Mouse (Mus musculus): ENCODE measurements around the gene Tnks1bp1. TPM values are rescaled to one million over a fixed set of nuclear protein-coding genes. Genes with fewer than 3 reads are reported as not detected.
A peak's percentile ranks its signal among the peaks of the same experiment; 100 is the strongest.

The Tnks1bp1 gene
- polyA plus RNA-seq, 1 experiment = 29.6 TPM

DNA sequence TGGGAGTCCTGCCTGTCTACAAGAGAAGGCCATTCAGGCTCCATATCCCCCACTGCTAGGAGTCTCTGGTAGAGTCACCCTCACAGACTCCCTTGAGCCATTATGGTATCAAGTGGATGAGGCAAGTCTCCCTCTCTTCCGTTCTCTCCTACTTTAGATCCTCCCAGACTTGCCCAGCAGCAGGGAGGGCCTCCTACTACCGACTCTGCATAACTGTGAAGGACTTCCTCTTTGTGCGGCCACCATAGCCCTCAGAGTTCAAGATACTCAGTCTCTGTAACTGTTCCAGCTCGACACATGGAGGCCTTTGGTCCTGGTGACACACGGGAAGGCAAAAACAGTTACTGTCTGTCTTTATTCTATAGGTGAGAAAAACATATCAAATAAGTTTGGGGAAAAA lies 20.5 kb upstream of the Tnks1bp1 start:
- 72% methylated on average over 5 of the region's 5 CpGs for WGBS
- no peaks in the 10 kb centered on the region for H3K27me3 ChIP-seq (ENCODE audit: control insufficient read depth, insufficient read depth, low read length)
- no peak overlapping the region for H3K27ac ChIP-seq (ENCODE audit: insufficient read depth, low read depth, low read length)
- no peak overlapping the region for H3K4me3 ChIP-seq (ENCODE audit: low read depth, low read length)
- TF ChIP-seq CTCF (IDR thresholded peaks at IDR 0.05; ENCODE audit: extremely low read depth, insufficient read length, insufficient replicate concordance, low read depth, low read length) = no peak
- no peak for TF ChIP-seq POLR2A (IDR thresholded peaks at IDR 0.05; ENCODE audit: low read depth, low read length)
- peaks cover 5% of the 10 kb centered on the region; the same call in 1 of the 2 replicates for H3K4me1 ChIP-seq (ENCODE audit: control insufficient read depth, insufficient read depth, insufficient read length, low read length)
- H3K36me3 ChIP-seq (ENCODE audit: control insufficient read depth, insufficient read depth, low read length) = no peaks in the 10 kb centered on the region

DNA sequence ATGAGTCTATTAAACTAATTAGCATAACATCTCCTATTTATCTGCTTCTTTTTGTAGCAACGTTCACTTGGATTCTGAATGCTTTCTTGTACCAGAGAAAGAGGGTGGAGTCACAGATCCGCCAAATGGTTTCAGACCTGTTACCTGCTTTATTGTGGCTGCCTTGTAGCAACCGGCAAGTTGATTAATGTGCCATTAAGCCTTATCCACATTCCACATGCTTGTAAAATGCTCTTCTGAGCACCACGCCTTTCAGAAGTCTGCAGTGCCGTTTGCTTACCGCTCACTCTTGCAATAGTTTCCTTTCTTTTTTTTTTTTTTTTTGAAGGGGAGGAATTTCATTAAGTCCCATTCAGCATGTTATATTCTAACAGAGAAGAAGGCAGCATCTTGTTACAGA lies 17.9 kb upstream of the Tnks1bp1 start:
- TF ChIP-seq CTCF (IDR thresholded peaks at IDR 0.05; ENCODE audit: extremely low read depth, insufficient read length, insufficient replicate concordance, low read depth, low read length) (no peak), POLR2A (IDR thresholded peaks at IDR 0.05; ENCODE audit: low read depth, low read length) (no peak)
- H3K4me1 ChIP-seq (ENCODE audit: control insufficient read depth, insufficient read depth, insufficient read length, low read length) = peaks cover 5% of the 10 kb centered on the region; the same call in 1 of the 2 replicates
- 16% methylated on average over 6 of the region's 6 CpGs for WGBS
- H3K4me3 ChIP-seq (ENCODE audit: low read depth, low read length) = no peak overlapping the region
- no peaks in the 10 kb centered on the region for H3K27me3 ChIP-seq (ENCODE audit: control insufficient read depth, insufficient read depth, low read length)
- H3K36me3 ChIP-seq (ENCODE audit: control insufficient read depth, insufficient read depth, low read length) = no peaks in the 10 kb centered on the region
- no peak overlapping the region for H3K27ac ChIP-seq (ENCODE audit: insufficient read depth, low read depth, low read length)

DNA sequence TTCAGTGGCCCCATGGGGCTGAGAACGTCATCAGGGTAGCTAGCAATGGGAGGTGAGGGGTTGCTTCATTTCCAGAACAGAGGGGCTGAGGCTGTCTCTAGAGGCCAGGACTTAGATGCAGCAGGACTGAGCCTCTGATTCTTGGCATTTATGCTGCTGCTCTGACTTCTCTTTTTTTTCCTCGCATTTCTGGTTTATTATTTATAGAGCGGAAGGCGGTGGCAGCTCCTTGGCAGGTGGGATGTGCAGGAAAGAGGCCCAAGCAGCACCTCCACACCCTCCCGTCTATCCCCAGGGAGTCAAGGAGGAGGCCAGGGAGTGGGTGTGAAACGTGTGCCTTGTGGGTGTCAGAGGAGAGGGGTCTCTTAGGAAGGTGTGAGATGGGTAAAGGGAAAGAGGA lies 16.8 kb upstream of the Tnks1bp1 start:
- no peaks in the 10 kb centered on the region for H3K27me3 ChIP-seq (ENCODE audit: control insufficient read depth, insufficient read depth, low read length)
- TF ChIP-seq CTCF (IDR thresholded peaks at IDR 0.05; ENCODE audit: extremely low read depth, insufficient read length, insufficient replicate concordance, low read depth, low read length) = no peak
- no peak for TF ChIP-seq POLR2A (IDR thresholded peaks at IDR 0.05; ENCODE audit: low read depth, low read length)
- peaks cover 5% of the 10 kb centered on the region; the same call in 1 of the 2 replicates for H3K4me1 ChIP-seq (ENCODE audit: control insufficient read depth, insufficient read depth, insufficient read length, low read length)
- no peaks in the 10 kb centered on the region for H3K36me3 ChIP-seq (ENCODE audit: control insufficient read depth, insufficient read depth, low read length)
- no peak overlapping the region for H3K4me3 ChIP-seq (ENCODE audit: low read depth, low read length)
- no peak overlapping the region for H3K27ac ChIP-seq (ENCODE audit: insufficient read depth, low read depth, low read length)
- WGBS = 60% methylated on average over 6 of the region's 6 CpGs

DNA sequence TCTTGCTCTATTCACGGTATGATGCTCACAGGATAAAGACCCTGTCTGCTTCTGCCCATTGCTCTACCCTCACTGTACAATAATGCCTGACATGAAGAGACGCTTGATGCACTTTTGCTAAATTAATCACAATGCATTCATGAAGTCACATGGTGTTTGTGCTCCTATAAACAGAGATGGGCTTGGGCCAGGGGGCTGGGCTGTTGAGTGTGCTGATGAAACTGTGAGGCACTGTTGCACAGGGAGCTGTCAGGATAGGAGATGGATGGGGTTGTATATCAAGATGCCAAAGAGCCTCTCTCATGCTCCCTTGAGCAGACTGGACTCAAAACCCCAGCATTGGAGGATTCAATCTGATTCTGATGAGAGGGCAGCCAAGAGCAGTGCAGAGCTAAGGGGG lies 14.7 kb upstream of the Tnks1bp1 start:
- Histone ChIP-seq H3K4me3 (ENCODE audit: low read depth, low read length) (no peak overlapping the region), H3K27me3 (ENCODE audit: control insufficient read depth, insufficient read depth, low read length) (no peaks in the 10 kb centered on the region), H3K36me3 (ENCODE audit: control insufficient read depth, insufficient read depth, low read length) (no peaks in the 10 kb centered on the region), H3K27ac (ENCODE audit: insufficient read depth, low read depth, low read length) (no peak overlapping the region), H3K4me1 (ENCODE audit: control insufficient read depth, insufficient read depth, insufficient read length, low read length) (peaks cover 14% of the 10 kb centered on the region; the same call in 1 of the 2 replicates)
- TF ChIP-seq CTCF (IDR thresholded peaks at IDR 0.05; ENCODE audit: extremely low read depth, insufficient read length, insufficient replicate concordance, low read depth, low read length) (no peak), POLR2A (IDR thresholded peaks at IDR 0.05; ENCODE audit: low read depth, low read length) (no peak)
- WGBS = 84% methylated on average over 2 of the region's 2 CpGs

DNA sequence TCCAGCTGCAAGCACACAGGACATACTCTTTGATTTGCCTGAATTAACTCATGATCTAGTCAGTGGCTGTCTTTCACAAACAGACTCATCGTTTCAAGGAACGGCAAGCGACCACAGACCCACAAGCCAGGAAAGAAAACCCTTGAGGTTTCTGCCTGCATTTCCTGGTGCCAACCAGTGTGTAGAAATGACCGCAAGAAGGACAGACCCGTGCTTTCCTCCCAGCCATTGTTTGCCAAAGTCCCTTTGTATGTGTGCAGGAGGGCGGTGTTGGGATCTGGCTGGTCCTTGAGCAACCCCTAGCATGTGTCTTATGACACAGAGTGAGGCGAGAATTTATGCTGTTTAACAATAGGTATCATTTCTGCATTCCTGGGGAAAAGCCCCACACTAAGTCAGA lies 13.7 kb upstream of the Tnks1bp1 start:
- WGBS = 78% methylated on average over 7 of the region's 7 CpGs
- H3K4me3 ChIP-seq (ENCODE audit: low read depth, low read length) = no peak overlapping the region
- H3K4me1 ChIP-seq (ENCODE audit: control insufficient read depth, insufficient read depth, insufficient read length, low read length) = peaks cover 11% of the 10 kb centered on the region; the same call in 1 of the 2 replicates
- no peaks in the 10 kb centered on the region for H3K36me3 ChIP-seq (ENCODE audit: control insufficient read depth, insufficient read depth, low read length)
- no peak for TF ChIP-seq POLR2A (IDR thresholded peaks at IDR 0.05; ENCODE audit: low read depth, low read length)
- no peaks in the 10 kb centered on the region for H3K27me3 ChIP-seq (ENCODE audit: control insufficient read depth, insufficient read depth, low read length)
- H3K27ac ChIP-seq (ENCODE audit: insufficient read depth, low read depth, low read length) = no peak overlapping the region

DNA sequence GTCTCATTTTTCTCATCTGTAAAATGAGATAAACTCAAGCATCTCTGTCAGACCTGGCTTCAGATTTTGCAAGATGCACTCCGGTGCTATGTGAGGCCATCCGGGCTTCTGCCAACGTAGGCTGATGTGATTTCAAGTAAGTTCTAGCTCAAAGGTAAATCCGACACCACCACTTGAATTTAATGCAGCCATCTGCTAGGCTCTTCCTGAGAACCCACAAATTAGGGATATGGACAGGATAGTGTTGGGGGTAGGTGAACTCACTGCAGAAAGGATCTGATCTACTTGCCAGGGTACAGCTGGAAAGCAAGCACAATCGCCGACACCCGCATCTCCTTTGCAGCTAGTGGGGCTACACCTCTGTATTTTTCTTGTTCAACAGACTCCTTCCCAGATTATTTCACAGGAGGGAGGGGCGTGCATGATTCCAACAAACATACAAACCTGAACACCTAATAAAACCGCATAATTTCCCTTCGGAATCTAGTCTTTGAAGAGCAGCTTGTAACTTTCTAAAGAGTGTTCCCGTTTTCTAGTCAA lies 11.2 kb upstream of the Tnks1bp1 start:
- H3K27ac ChIP-seq (ENCODE audit: insufficient read depth, low read depth, low read length) = no peak overlapping the region

DNA sequence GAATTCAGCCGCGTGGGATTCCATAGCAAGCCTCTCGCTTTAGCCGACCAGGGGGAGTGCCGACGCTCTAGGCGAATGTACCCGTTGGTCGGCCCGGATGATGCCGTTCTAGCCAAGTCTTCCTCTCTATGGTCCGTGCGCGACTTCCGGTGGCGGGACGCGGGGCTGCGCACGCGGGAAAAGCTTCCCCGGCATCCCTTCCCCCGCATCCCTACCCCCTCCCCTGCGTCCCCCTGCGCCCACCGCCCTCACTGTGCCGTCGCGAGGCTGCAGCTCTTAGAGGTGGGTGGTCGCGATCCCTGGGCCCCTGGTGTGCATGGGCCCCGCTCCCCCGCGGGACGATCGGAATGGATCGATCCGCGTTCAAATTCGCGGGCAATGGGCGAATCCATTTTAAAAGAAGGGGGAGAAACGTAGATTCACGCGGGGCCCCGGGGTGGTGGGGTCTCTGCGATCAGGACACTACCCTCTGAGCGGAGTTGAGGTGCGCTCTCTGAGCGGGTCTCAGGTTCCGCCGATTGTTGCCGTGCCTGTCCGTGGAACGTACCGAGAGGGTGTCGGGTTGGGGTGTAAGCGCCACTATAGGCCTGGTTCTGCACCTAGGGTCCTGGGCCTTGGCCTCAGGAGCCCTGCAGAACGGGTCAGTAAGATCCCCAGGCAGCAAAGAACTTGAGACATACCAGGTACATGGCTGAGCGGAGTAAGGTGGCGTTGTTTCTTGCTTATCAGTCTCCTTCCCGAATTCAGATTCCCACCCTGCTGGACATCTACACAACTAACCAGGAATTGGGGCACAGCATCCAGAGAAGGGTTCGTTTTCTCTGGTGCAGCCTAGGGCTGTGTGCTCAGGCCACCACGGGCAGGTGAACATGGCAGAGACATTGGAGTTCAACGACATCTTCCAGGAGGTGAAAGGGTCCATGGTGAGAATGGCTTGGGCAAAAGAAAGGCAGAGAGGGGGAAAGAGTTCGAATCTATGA lies 10.5 kb upstream of the Tnks1bp1 start, which contains the start of the genes Ssrp1 and P2rx3:
Ssrp1 (plus strand) TSS at position 188 of the 980 bp plus-strand sequence.
P2rx3 (minus strand) TSS at position 416 of the 980 bp plus-strand sequence.
- H3K4me3 ChIP-seq (ENCODE audit: low read depth, low read length) = peak within 1 kb of the TSS; percentile 89
- H3K27ac ChIP-seq (ENCODE audit: insufficient read depth, low read depth, low read length) = peak within 1 kb of the TSS; percentile 63
- H3K36me3 ChIP-seq (ENCODE audit: control insufficient read depth, insufficient read depth, low read length) = peaks cover 28% of the 10 kb centered on the region
- under 1% methylated on average over 66 of the region's 66 CpGs for WGBS
- no peaks in the 10 kb centered on the region for H3K27me3 ChIP-seq (ENCODE audit: control insufficient read depth, insufficient read depth, low read length)
- peaks cover 8% of the 10 kb centered on the region; the same call in 1 of the 2 replicates for H3K4me1 ChIP-seq (ENCODE audit: control insufficient read depth, insufficient read depth, insufficient read length, low read length)
- TF ChIP-seq POLR2A (IDR thresholded peaks at IDR 0.05; ENCODE audit: low read depth, low read length) (peak; percentile 30; the same call in 1 of the 2 replicates), CTCF (IDR thresholded peaks at IDR 0.05; ENCODE audit: extremely low read depth, insufficient read length, insufficient replicate concordance, low read depth, low read length) (peak; percentile 5; the same call in 1 of the 2 replicates)

More for the DNA sequence above, 11.2 kb upstream of the Tnks1bp1 start:
- peaks cover 21% of the 10 kb centered on the region for H3K36me3 ChIP-seq (ENCODE audit: control insufficient read depth, insufficient read depth, low read length)
- H3K4me3 ChIP-seq (ENCODE audit: low read depth, low read length) = peak overlapping the region; percentile 89
- no peaks in the 10 kb centered on the region for H3K27me3 ChIP-seq (ENCODE audit: control insufficient read depth, insufficient read depth, low read length)
- WGBS = 7% methylated on average over 11 of the region's 11 CpGs
- peaks cover 8% of the 10 kb centered on the region; the same call in 1 of the 2 replicates for H3K4me1 ChIP-seq (ENCODE audit: control insufficient read depth, insufficient read depth, insufficient read length, low read length)
- TF ChIP-seq CTCF (IDR thresholded peaks at IDR 0.05; ENCODE audit: extremely low read depth, insufficient read length, insufficient replicate concordance, low read depth, low read length) = no peak
- no peak for TF ChIP-seq POLR2A (IDR thresholded peaks at IDR 0.05; ENCODE audit: low read depth, low read length)
